Mouse (Mus musculus): ENCODE measurements around the gene Cp.
"Not testable (repeated sequence)": the region's sequence is repeated elsewhere in the genome, so short reads cannot be mapped to it uniquely, and the experiment has no call there.

Gene Cp

DNA sequence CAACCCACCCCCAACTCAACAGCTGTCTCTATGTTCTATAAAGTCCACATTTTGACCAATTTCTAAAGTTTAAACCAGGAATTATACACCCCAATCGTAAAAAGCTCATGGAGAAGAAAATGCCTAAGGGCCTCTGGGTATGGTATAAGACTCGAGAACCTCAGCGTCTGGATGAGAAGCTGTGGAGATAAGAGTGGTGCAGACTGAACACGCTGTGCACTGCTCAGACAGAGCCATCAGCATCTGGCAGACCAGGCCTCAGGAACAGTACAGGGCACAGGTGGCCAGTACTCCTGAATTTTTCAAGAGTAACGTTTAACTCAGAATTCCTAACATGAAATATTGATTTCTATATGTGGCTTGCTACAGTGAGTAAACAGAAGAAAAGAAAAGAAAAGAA, 50.9 kb downstream of the Cp start:
- no peak for DNase-seq

DNA sequence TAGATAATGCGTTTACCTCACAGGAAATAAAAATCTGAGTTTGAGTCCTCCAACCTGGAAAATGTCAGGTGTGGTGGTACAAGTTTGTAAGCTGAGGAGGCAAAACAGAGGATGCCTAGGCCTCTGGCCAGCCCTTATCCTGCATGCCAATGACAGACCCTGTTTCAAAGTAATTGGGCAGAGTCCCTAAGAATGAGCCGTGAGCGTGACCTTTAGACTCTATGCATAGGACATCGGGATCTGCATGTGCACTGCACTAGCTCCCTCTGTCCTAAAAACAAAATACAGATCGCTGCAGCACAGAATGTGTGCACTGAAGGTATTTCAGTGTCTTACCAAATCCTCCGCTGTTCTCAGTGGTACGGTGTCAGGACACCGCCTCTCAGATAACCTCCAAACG, 53.6 kb downstream of the Cp start:
- no peak for DNase-seq

DNA sequence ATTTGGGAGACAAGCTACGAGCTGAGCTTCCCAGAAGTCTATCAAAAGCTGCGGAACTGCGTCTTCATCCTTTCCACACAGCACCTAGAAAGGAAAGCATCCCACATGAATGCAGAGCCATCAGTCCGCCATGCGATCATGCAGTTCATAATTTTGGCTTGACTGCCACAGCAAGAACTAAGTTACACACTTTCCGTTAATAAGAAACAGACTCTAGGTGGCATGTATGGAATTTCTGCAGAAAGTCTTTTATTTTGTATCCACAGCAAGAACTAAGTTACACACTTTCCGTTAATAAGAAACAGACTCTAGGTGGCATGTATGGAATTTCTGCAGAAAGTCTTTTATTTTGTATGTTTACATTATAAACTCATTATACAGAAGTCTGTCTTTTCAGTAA, 54.1 kb downstream of the Cp start:
- DNase-seq: not testable (repeated sequence)

DNA sequence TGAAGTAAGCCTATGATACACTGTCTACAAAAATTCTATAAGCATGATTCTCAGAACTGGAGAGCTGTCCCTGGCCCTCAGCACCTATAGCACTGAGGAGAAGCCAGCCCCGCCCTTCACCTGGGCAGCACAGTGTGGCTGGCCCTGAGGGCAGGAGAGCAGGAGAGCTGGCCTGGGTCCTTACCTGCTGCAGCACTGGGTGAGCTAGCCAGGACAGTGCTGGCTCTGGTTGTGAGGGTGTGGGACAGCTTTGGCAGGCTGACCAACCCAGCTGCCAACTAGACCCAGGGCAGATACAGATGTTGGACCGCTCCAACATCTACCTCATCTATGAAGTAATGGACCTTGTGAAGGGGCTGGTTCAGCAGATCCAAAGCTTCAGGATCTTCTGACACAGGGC, 57.6 kb downstream of the Cp start:
- DNase-seq: no peak

DNA sequence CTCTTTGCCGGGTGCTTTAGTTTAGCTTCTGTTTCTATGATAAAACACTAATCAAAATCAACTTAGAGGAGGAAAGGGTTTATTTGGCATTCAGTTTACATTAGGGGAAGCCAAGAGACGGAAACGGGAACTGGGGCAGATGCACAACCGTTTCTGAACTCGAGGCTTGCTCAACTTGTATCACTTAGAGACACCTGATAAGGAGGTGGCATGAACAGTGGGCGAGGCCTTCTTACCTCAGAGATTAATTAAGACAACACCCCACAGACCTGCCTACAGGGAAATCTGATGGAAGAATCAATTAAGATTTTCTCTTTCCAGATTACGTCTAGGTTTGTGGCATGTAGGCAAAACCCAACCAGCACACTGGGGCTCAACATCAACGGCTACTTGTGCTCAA, 61.2 kb downstream of the Cp start:
- no peak for DNase-seq

DNA sequence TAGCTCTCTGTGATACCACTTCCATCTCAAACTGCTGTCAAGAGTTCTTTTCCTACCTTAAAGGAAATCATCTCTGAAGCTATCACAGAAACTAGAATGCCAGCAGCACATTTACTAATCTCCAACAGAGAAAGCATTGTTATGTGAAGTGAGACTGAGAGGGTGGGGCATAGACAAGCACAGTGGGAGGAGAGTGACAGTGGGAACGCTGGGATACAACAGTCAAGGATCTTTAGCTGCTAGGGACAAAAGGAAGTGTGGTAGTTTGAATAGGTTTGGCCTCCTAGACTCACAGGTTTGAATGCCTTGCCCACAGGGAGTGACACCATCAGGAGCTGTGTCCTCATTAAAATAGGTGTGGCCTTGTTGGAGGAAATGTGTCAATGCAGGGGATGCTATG, 67.0 kb downstream of the Cp start:
- DNase-seq: no peak

DNA sequence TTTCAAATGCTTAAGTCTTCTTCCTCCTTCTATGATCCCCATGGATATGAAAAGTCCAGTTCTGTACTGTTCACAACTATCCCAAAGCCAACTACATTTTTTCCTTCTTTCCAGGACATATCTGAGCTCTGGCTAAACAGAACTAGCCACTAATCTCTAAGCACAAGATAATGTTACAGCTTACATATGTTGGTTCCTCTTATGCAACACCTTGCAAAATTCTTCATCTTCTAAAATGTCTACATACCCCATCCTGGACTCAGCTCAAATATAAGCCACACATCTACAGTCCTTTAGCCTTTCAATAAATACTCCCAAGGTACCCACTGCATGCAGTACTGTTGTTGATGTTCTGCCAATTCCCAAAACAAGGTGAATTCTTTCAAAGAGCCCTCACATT, 69.6 kb downstream of the Cp start:
- no peak for DNase-seq

DNA sequence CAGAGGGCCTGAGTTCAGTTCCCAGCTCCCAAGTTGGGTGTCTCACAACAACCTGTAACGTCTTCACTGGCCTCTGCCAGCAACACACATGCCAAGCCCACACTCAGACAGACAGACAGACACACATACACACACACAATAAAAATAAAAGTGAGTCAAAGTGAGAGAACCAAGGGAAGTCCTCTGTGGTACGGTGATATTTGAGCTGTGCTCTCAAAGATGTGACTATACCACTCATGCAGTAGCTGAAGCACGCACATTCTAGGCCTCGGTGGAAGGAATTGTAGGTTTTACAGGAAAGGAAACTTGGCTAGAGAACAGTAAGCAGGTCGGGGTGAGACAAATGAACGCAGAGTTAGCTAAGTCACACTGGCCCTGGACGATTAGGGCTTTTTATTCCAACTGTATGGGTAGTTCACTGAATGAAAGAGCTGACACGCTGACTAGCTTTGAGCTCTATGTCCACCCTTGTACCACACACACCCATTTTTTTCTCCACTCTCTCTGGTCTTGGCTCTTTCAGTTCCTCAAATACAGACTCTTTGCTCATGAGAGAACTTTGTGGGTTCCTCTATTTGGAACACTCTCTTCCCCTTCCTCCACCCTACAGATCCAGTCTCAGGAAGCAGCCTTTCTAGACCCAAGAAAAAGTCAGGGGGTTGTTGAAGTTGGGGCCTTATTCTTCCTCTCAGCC, 70.3 kb downstream of the Cp start:
- no peak for DNase-seq

DNA sequence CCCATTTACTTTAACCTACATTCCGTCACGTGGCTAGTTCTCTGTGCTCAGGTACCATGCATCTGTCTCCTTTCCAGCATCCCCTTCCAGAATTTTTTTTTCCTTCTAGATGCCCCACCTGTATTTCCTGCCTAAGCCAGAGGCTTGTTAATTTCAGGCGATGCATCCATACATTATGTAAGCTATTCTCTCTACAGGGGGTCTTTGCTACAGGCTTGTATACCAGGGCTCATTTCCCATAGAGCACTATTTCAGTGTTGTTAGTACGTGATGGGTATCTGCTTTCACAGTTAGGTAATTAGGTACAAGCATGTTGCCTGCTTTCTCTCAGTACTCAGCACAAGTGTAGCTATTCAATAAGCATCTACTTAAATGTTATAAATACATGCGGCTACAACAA, 70.9 kb downstream of the Cp start:
- no peak for DNase-seq

DNA sequence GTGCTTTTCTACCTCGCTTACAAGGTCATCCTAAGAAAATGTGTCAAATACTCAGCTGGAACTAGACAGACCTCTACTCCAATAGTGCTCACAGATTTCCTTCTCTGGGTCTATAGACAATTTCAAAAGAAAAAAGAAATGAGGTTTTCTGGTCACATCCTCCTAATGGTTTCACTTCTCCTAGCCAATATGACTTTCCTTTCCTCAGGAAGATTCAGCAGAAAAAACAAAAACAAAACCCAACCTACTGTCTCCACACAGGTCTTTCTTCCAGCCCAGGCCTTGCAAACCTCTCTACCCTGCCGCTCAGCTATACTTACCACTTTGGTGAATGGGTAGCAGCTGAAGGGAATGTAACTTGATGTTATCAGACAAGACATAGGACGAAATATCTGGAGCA, 71.8 kb downstream of the Cp start:
- no peak for DNase-seq

DNA sequence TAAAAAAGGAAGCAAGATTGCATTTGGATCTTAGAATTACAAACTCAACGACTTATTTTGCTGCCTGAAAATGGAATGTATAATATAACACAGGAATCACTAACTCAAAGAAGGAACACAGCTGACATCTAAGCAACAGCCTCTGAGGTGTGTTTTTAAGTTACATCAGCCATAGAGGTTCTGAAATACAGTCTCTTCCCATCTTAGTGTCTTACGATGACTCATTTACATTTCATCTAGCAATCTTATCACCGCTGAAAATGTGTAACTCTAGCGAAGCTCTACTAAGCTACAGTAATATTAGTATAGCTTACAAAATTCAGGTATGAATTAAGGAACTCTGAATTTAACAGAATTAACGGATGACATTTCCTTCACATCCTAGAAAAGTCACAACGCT, 74.0 kb downstream of the Cp start:
- no peak for DNase-seq

DNA sequence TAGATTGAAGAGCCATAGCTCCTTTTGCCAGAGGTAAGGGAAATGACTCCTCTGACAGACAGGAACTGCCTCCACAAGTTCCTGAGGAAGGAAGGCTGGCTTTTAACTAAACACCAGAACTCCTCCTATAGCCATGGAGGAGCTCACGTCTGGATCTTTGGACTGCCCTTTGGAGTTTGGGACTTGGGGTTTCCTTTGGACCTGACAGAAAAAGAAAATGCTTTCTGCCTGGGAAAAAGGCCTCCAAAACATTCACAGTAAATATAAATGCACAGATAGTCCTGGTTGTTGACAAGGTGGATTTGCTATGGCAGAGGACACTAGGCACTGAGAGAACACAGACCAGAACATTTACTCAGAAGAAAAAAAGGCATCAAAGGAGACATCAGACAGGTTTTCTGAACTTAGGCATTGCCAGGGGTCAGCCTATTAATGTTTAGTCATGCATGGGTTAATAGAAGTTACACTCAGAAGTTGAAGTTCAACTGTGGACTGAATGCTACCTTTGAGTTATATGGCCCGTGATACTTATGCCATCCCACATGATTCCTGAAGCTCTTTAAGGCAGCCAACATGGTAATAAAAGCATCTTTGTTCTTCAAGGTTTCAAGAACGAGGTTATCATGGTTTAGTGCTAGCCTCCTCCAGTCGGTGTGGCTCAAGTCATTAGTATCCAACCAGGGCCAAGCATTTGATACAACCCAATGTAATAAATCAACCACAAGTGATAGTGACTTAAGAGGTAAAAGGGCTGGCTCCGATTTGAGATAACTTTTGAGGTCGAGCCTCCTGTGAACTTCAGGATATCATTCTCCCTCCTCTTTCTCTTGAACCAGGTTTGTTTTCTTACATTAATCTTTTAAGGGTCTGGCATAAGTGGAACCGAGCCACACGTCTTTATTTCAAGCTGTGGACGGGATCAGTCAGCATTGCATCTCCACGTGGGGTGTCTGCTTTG, 77.2 kb downstream of the Cp start:
- DNase-seq: no peak

DNA sequence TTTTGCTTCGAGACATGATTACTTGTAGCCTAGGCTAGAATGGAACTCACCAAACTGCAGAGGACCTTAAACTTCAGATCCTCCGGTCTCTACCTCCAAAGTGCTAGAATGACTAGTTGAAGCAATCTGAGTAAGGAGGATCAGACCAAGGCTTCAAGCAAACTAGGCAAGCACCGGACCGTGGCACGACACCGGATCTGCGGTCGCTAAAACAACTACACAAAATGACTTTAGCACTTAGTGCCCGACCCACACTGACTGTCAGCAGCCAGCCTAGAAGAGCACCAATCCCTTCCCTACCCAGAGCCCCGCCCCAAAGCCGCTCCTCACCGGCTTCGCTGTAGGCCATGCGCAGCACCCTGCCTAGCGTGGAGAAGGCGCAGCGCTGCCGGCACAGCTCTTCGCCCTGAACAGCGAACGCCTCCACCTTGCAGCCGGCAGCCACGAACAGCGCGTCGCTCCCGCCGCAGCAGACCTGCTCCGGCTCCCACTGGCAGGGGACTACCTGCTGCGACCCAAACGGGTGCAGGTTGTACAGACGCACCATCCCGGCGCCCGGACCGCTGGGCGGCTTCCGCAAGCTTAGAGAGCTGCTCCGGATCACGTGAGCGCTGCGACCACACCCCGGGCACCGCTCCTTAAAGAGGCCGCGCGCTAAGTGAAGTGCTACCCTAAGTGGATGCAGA, 78.0 kb downstream of the Cp start, which contains the start of gene Hps3:
Gene Hps3 (minus strand): TSS at position 597 of the 686 bp plus-strand sequence.
- peak; percentile 86 for DNase-seq

DNA sequence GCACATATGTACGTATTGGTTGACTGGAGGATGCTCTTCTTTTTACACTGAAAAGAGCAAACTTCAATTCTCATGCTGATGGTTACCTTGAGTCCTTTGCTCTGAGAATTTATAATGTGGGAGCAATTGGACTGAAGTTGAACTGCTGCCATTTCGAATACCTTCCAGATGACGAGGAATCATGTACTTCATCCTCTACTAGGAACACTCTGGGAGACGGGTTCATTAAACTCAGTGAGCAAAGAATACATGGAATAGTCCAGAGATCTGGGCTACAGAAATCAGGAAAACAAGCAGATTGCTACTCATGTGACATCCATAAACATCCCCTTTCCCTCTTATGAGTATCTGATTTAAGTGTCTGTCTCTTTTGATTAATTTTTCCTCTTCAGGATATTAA, 79.2 kb downstream of the Cp start:
- no peak for DNase-seq

DNA sequence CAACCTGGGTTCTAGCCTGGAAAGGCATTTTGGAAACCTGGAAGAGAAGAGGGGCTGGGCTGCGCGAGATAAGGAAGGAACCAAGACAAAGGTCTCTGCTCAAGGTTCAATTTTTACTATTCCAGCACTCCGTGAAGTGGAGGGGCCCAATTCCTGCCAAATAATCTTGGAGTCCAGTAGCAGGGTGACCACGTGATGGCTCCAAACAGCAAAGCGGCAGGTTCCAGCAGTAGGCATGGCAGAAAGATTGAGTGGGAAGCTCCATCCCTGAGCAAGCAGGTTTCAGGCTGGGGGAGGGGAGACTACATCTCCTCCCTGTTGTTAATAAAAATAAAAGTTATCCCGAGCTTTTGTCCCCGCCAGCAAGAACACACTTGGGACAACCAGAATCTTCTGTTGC, 84.6 kb downstream of the Cp start:
- DNase-seq: not testable (repeated sequence)

DNA sequence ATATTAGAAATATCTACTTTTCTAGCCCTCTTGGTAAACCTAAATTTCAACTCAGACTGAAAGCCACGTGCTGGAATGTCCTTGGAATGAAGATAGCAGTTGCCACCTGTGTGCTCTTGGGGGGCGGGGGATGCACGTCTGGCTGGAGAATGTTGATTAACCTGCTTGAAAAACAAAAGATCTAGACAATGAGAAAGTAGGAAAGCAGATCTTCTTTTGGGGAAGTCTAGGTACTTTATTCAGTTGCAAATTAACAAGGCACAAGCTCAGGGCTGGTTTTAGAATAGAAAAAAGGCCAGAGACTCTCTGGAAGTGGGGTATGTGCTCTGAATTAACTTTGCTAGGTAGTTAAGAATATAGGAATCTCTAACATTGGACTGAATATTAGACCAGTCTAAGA, 87.9 kb downstream of the Cp start:
- DNase-seq: not testable (repeated sequence)

DNA sequence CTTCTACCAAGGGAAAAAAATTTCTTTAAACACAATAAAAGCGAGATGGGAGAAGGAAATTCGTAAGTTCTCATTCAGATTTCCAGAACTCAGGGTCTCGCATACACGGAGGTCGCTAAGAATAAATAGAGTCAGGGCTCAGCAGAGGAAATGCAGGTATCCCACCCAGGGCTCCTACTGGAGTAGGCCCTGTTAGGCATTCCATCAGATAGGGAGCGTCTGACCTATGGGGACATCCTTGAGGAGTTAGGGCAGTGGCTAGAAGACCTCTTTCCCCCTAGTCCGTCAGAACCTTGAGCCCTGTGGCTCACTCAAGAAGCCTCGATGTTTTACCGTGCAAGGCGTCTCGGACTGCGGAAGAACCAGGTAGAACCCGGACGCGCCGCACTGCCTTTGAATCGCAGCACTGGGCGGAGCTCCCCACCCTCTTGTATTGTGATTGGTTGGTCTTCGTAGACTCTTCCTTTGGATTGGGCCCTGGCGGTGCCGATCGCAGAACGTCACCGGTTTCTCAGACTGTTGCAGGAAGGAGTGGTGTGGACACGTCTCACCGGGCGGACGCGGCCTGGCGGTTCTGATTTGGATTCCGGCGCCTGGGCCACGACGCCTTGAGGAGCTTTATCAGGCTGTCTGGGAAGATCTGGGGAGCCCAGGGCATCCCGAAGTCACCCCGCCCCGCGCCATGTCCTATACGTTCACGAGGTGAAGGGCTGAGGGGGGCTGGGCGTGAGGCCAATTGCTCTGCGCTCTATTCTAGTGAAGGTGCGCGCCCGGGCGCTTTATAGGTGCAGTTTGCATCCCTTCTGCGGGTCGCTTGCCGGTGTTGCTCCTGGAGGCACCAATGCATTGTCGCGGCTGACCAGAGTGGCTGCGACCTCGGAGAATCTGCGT, 100.7 kb downstream of the Cp start, which contains the start of gene Hltf:
Gene Hltf (plus strand): TSS at position 506 of the 891 bp plus-strand sequence.
- peak; percentile 92 for DNase-seq

DNA sequence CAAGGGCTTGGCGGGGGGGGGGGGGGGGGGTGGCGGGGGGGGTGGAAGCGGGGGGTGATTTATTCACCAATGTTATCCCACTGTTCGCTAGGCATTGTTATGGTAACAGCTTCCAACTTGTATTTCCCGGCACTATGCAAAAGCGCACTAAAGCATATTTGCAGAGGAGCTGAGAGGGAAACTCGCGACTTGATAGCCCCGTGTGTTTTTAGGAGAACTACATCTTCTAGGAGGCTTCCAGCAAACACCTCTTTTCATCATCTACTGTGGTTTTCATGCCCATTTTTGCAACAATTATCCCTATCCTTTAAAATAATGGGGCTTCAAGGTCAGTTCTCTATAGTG, 101.3 kb downstream of the Cp start:
- DNase-seq: no peak
